Mouse (Mus musculus): ENCODE results near the gene Ank.

DNA sequence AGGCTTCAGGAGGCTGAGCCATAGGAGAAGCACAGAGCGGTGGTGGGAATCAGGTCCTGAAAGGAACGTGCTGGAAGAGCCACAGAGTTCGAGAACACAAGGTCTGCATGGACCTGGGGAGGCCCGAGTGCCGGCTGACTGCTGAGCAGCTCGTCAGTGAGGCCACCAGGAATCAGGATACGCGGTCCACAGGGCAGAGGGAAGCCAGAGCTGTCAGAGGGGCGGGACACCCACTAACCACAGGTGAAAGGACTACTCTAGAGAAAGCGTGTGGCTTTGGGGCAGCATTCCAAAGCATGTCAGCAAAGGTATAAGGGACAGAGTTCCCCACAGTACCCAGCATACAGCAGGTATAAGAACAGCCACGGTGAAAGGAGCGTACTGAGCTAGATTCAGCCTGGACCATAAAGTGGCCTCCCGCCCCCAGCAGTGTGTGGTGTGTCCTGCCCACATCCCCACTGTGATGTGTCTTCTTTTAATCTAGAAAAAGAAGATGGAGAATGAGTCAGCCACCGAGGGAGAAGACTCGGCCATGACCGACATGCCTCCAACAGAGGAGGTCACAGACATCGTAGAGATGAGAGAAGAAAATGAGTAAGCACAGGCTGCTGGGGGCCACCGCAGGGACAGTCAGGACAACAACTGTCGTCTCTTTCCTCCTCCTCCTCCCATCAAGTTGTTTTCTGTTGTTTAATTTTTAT is 126.3 kb downstream of the Ank start:
- TF ChIP-seq CTCF (IDR thresholded peaks at IDR 0.05; ENCODE audit: control insufficient read depth, insufficient read depth, low read length) (no peak), POLR2A (IDR thresholded peaks at IDR 0.05; ENCODE audit: borderline replicate concordance, control insufficient read depth, low read depth, low read length) (no peak)
